Mouse (Mus musculus): Measurements from ENCODE around the gene Morf4l2. TPM values are rescaled to one million over a fixed set of nuclear protein-coding genes. Genes with fewer than 3 reads are reported as not detected.
"Not testable (repeated sequence)": the region's sequence is repeated elsewhere in the genome, so short reads cannot be mapped to it uniquely, and the experiment has no call there.

Gene Morf4l2
- total and polyA plus RNA-seq, 3 experiments, result 189 to 585 (median 358) TPM

DNA sequence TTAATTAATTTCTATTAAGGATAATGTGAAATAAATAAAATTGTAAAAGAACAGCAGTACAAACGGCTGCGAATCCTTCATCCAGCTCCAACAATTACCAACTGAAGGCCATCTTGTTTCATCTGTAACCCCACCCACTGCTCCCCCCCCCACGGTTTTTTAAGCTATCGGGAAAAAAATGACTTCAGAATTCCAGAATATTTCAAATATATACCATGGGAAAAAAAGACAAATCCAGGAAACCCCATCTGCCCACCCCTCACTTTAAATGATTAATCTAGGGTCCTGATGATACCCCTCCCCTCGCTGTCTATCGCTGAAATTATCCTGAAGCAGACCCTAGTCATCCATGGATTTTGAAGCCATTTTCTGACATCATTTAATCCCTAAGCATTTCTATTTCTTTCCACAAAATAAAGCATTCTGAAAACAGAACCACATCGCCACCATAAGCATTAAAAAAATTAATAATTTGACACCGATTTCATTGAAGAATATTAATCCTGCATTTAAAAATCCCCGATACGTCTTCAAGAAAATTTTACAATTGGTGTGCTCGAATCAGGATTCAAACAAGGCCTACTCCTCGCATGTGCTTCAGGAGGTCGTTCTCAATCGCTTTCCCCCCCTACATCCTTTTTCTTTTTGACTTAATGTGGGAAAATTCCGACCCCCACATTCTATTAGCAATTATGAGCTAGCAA lies 3.3 kb downstream of the Morf4l2 start:
- in situ Hi-C loops (cut with MboI; ENCODE audit: low pct_ligation_motif_present, low pct_unique_long_range_greater_than_20kb, low sequenced_read_pairs), result loop anchor here (10.0 to 25.0 kb wide), 2 partner anchors 115 to 272 kb away; no protein-coding TSS in a partner anchor
- no peaks in the 10 kb centered on the region for H3K9me3 ChIP-seq (replicated peaks; ENCODE audit: low read length)
- H3K4me1 ChIP-seq (ENCODE audit: control insufficient read depth in 1 of 2, insufficient read depth in 2 of 2), result peaks cover 0 to 3% of the 10 kb centered on the region in 2 experiments; a peak in 1 of 4 replicates
- dilution Hi-C loops (cut with MboI; ENCODE audit: extremely low pct_ligation_motif_present, extremely low pct_unique_long_range_greater_than_20kb, low sequenced_read_pairs), result no loop called here
- TF ChIP-seq JUN (IDR thresholded peaks at IDR 0.05; ENCODE audit: insufficient read depth, low read depth, low read length) (no peak), ELF1 (IDR thresholded peaks at IDR 0.05; ENCODE audit: low read depth, low read length) (no peak), ZNF384 (IDR thresholded peaks at IDR 0.05; ENCODE audit: low read depth, low read length) (no peak), CHD1 (IDR thresholded peaks at IDR 0.05; ENCODE audit: low read depth, low read length) (peak; percentile 84), TCF12 (IDR thresholded peaks at IDR 0.05; ENCODE audit: low read depth, low read length) (no peak), MYC (IDR thresholded peaks at IDR 0.05; ENCODE audit: low read depth, low read length) (0 out of 2 replicates have a peak, but pooled peaks have one; percentile 45), E2F4 (IDR thresholded peaks at IDR 0.05; ENCODE audit: insufficient replicate concordance, low read depth, low read length) (no peak), RCOR1 (conservative IDR thresholded peaks at IDR 0.05; ENCODE audit: low read depth, low read length) (no peak), TBP (conservative IDR thresholded peaks at IDR 0.05; ENCODE audit: low read depth, low read length) (no peak), SIN3A (IDR thresholded peaks at IDR 0.05; ENCODE audit: low read length) (0 out of 2 replicates have a peak, but pooled peaks have one; percentile 15), KAT2A (IDR thresholded peaks at IDR 0.05; ENCODE audit: insufficient replicate concordance, low read length) (no peak)
- no peak overlapping the region for H3K27ac ChIP-seq (ENCODE audit: insufficient read depth, low read depth)
- peak overlapping the region; percentile 60 to 97 (median 85) for H3K4me3 ChIP-seq (replicated peaks in 1 of 3; ENCODE audit: low read depth in 2 of 3, low read length in 2 of 3, poor library complexity in 1 of 3)
- peak; percentile 21 for DNase-seq (ENCODE audit: extremely low read depth)
- no peaks in the 10 kb centered on the region for H3K27me3 ChIP-seq (replicated peaks)
- peaks cover 27% of the 10 kb centered on the region for H3K79me2 ChIP-seq (replicated peaks; ENCODE audit: control insufficient read depth, extremely low read depth, insufficient read depth, poor library complexity, severe bottlenecking)
- no peak overlapping the region for H3K4me2 ChIP-seq (ENCODE audit: insufficient read depth, low read depth, poor library complexity, severe bottlenecking)
- peaks cover 3 to 23% of the 10 kb centered on the region in 2 experiments for H3K36me3 ChIP-seq (replicated peaks in 1 of 2; ENCODE audit: control insufficient read depth in 1 of 2, insufficient read depth in 1 of 2, low read length in 1 of 2)
- peak overlapping the region; percentile 98 for H3K9ac ChIP-seq (ENCODE audit: insufficient read depth, low read depth)

- Histone ChIP-seq H3K4me3 (replicated peaks in 1 of 3; ENCODE audit: low read depth in 2 of 3, low read length in 2 of 3, poor library complexity in 1 of 3) (no peak overlapping the region), H3K79me2 (replicated peaks; ENCODE audit: control insufficient read depth, extremely low read depth, insufficient read depth, poor library complexity, severe bottlenecking) (peaks cover 3% of the 10 kb centered on the region; the same call in 1 of the 2 replicates), H3K9ac (ENCODE audit: insufficient read depth, low read depth) (no peak overlapping the region), H3K9me3 (replicated peaks; ENCODE audit: low read length) (no peaks in the 10 kb centered on the region), H3K36me3 (replicated peaks in 1 of 2; ENCODE audit: control insufficient read depth in 1 of 2, insufficient read depth in 1 of 2, low read length in 1 of 2) (peaks cover 0 to 24% of the 10 kb centered on the region in 2 experiments), H3K27ac (ENCODE audit: insufficient read depth, low read depth) (no peak overlapping the region), H3K4me2 (ENCODE audit: insufficient read depth, low read depth, poor library complexity, severe bottlenecking) (no peak overlapping the region), H3K27me3 (replicated peaks) (no peaks in the 10 kb centered on the region), H3K4me1 (ENCODE audit: control insufficient read depth in 1 of 2, insufficient read depth in 2 of 2) (no peaks in the 10 kb centered on the region)
- in situ Hi-C loops (cut with MboI; ENCODE audit: low pct_ligation_motif_present, low pct_unique_long_range_greater_than_20kb, low sequenced_read_pairs) (loop anchor here (25.0 kb wide), 1 partner anchor 280 kb away; no protein-coding TSS in a partner anchor), dilution Hi-C loops (cut with MboI; ENCODE audit: extremely low pct_ligation_motif_present, extremely low pct_unique_long_range_greater_than_20kb, low sequenced_read_pairs) (no loop called here)
- TF ChIP-seq SIN3A (IDR thresholded peaks at IDR 0.05; ENCODE audit: low read length) (no peak), SMC3 (IDR thresholded peaks at IDR 0.05; ENCODE audit: low read depth, low read length) (no peak), MAX (IDR thresholded peaks at IDR 0.05; ENCODE audit: low read length) (no peak), USF2 (conservative IDR thresholded peaks at IDR 0.05; ENCODE audit: low read depth, low read length) (no peak), POLR2AphosphoS2 (IDR thresholded peaks at IDR 0.05; ENCODE audit: low read depth, low read length) (peak; percentile 67; the same call in 1 of the 2 replicates), POLR2A (IDR thresholded peaks at IDR 0.05; ENCODE audit: low read depth, low read length) (no peak), GABPA (IDR thresholded peaks at IDR 0.05; ENCODE audit: insufficient replicate concordance, low read depth, low read length) (no peak)
- no peak for DNase-seq (ENCODE audit: extremely low read depth)
Observed at GRCm38 (mm10) chrX:136732016-136732415, 11.5 kb downstream of the Morf4l2 start.

GRCm38 (mm10) chrX:136714742-136715474 lies 28.6 kb downstream of the Morf4l2 start:
- dilution Hi-C loops (cut with MboI; ENCODE audit: extremely low pct_ligation_motif_present, extremely low pct_unique_long_range_greater_than_20kb, low sequenced_read_pairs); in situ Hi-C loops (cut with MboI; ENCODE audit: low pct_ligation_motif_present, low pct_unique_long_range_greater_than_20kb, low sequenced_read_pairs); DNase-seq (ENCODE audit: extremely low read depth); H3K9ac ChIP-seq (ENCODE audit: insufficient read depth, low read depth); H3K27me3 ChIP-seq (replicated peaks); H3K4me2 ChIP-seq (ENCODE audit: insufficient read depth, low read depth, poor library complexity, severe bottlenecking); H3K27ac ChIP-seq (ENCODE audit: insufficient read depth, low read depth); H3K36me3 ChIP-seq (replicated peaks in 1 of 2; ENCODE audit: control insufficient read depth in 1 of 2, insufficient read depth in 1 of 2, low read length in 1 of 2); H3K9me3 ChIP-seq (replicated peaks; ENCODE audit: low read length); H3K4me3 ChIP-seq (replicated peaks in 1 of 3; ENCODE audit: low read depth in 2 of 3, low read length in 2 of 3, poor library complexity in 1 of 3); H3K4me1 ChIP-seq (ENCODE audit: control insufficient read depth in 1 of 2, insufficient read depth in 2 of 2); H3K79me2 ChIP-seq (replicated peaks; ENCODE audit: control insufficient read depth, extremely low read depth, insufficient read depth, poor library complexity, severe bottlenecking): not testable (repeated sequence)

Data from CH12.LX (cell line).